Mouse (Mus musculus) lung, adult 2 months (tissue): Measurements from ENCODE around the gene 1700069L16Rik.

ENCODE experiments used
- CTCF ChIP-seq: fragments of 200-500 bp; IDR thresholded peaks from 2 replicates; pipeline ENCODE4 v1.5.1; 2011; ENCODE audit warnings: mild to moderate bottlenecking, low read length, control low read depth; ENCODE audit not compliant: insufficient read depth
- POLR2A ChIP-seq: fragments of 200-500 bp; IDR thresholded peaks from 2 replicates; pipeline ENCODE4 v1.6.1; 2011; ENCODE audit warnings: low read depth, mild to moderate bottlenecking, control low read depth, low read length, borderline replicate concordance; ENCODE audit errors: extremely low read depth

DNA sequence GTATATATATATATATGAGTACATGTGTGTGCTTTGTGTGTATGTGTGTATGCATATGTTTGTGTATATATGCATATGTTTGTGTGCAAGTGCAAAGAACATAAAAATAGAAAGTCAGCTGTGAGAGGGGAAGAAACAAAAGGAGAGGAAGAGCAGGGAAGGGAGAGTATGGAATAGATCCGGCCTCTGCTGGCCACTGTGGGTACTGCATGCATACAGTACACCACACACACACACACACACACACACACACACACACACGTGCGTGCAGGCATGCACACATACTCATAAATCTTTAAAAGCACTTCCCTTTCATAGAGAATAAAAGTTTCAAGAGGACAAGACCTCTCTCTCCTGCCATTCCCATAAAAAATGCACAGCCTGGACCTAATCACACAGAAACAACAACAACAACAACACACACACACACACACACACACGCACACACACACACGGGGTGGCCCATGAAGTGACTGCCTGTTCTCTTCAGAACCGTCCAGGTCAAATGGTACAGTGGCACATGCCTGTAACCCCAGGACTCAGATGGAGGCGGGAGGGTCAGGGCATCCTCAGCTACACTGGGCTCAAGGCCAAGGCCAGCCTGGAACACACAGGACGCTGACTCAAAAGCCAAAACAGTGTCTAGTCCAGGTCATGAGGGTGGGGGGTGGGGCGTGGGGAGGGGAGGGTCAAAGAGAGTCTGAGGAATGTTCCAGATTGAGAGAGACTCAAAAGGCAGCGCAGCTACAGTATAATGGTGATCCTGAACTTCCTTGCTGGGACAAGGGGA, 2.2 kb downstream of the 1700069L16Rik start:
- TF ChIP-seq CTCF (no peak), POLR2A (no peak)
